Mouse (Mus musculus) CH12.LX (cell line): ENCODE measurements around the gene Man2a1. TPM values are rescaled to one million over a fixed set of nuclear protein-coding genes. Genes with fewer than 3 reads are reported as not detected.

Experiments
- DNase-seq: peaks from one replicate; pipeline ENCODE4 v3.0.0-alpha.2; 2013; ENCODE audit errors: extremely low read depth
- H3K27ac ChIP-seq: 2 replicates; pipeline ENCODE4 v1.5.1; 2012; ENCODE audit warnings: low read depth, mild to moderate bottlenecking, control low read depth, moderate library complexity; ENCODE audit not compliant: insufficient read depth
- H3K27me3 ChIP-seq: replicated peaks from 2 replicates; pipeline ENCODE3; 2012; ENCODE audit warnings: inconsistent platforms
- H3K36me3 ChIP-seq, 2 experiments: replicated peaks in 1 of 2; 2 replicates each; pipeline versions ENCODE3 to v1.6.1; 2012; ENCODE audit warnings: inconsistent platforms in 1 of 2, low read length in 1 of 2, mild to moderate bottlenecking in 1 of 2, mixed read lengths in 1 of 2, moderate library complexity in 1 of 2; ENCODE audit not compliant: control insufficient read depth in 1 of 2, insufficient read depth in 1 of 2
- H3K4me1 ChIP-seq, 2 experiments: 2 replicates each; pipeline ENCODE4 v1.6.1; 2012; ENCODE audit warnings: inconsistent platforms in 1 of 2, moderate library complexity in 1 of 2; ENCODE audit not compliant: insufficient read depth in 2 of 2, control insufficient read depth in 1 of 2
- H3K4me2 ChIP-seq: 2 replicates; pipeline ENCODE4 v1.6.1; 2012; ENCODE audit warnings: low read depth, mild to moderate bottlenecking, control low read depth; ENCODE audit not compliant: poor library complexity, insufficient read depth, severe bottlenecking
- H3K4me3 ChIP-seq, 3 experiments: fragments of 150-350 bp in 1 of 3; sonication (generic) in 1 of 3; replicated peaks in 1 of 3; 2 replicates each; pipeline versions ENCODE3 to v1.5.1; 2011 to 2012; ENCODE audit warnings: low read depth in 2 of 3, low read length in 2 of 3, mild to moderate bottlenecking in 2 of 3, moderate library complexity in 2 of 3, control low read depth in 1 of 3, improper control_type of control experiment in 1 of 3, inconsistent platforms in 1 of 3, mixed read lengths in 1 of 3; ENCODE audit not compliant: poor library complexity in 1 of 3
- H3K79me2 ChIP-seq: replicated peaks from 2 replicates; pipeline ENCODE4 v1.6.1; 2012; ENCODE audit warnings: mild to moderate bottlenecking, moderate library complexity; ENCODE audit not compliant: control insufficient read depth, poor library complexity, insufficient read depth, severe bottlenecking; ENCODE audit errors: extremely low read depth
- H3K9ac ChIP-seq: 2 replicates; pipeline ENCODE4 v1.6.1; 2012; ENCODE audit warnings: low read depth, mild to moderate bottlenecking, control low read depth, moderate library complexity; ENCODE audit not compliant: insufficient read depth
- H3K9me3 ChIP-seq: replicated peaks from 2 replicates; pipeline ENCODE3; 2012; ENCODE audit warnings: low read length, inconsistent platforms, mixed read lengths
- BHLHE40 ChIP-seq: IDR thresholded peaks from 2 replicates; pipeline ENCODE4 v1.6.1; 2011; ENCODE audit warnings: mild to moderate bottlenecking, low read depth, low read length, improper control_type of control experiment
- CTCF ChIP-seq, 2 experiments: IDR thresholded peaks in 1 of 2; conservative IDR thresholded peaks in 1 of 2; 2 replicates each; pipeline ENCODE4 v1.5.1; 2011 to 2012; ENCODE audit warnings: low read depth in 2 of 2, low read length in 2 of 2, improper control_type of control experiment in 1 of 2, inconsistent platforms in 1 of 2, mild to moderate bottlenecking in 1 of 2, moderate library complexity in 1 of 2
- ELF1 ChIP-seq: IDR thresholded peaks from 2 replicates; pipeline ENCODE4 v1.6.1; 2014; ENCODE audit warnings: low read depth, mild to moderate bottlenecking, inconsistent platforms, low read length, improper control_type of control experiment
- ETS1 ChIP-seq: conservative IDR thresholded peaks from 2 replicates; pipeline ENCODE4 v1.6.1; 2012; ENCODE audit warnings: low read depth, mild to moderate bottlenecking, inconsistent platforms, low read length, improper control_type of control experiment, moderate library complexity
- GABPA ChIP-seq: IDR thresholded peaks from 2 replicates; pipeline ENCODE4 v1.6.1; 2012; ENCODE audit warnings: low read depth, low read length, improper control_type of control experiment, inconsistent platforms; ENCODE audit not compliant: insufficient replicate concordance
- IRF4 ChIP-seq: IDR thresholded peaks from 2 replicates; pipeline ENCODE4 v1.6.1; 2014; ENCODE audit warnings: low read depth, mild to moderate bottlenecking, inconsistent platforms, low read length, improper control_type of control experiment
- JUND ChIP-seq: conservative IDR thresholded peaks from 2 replicates; pipeline ENCODE4 v1.6.1; 2011; ENCODE audit warnings: low read depth, low read length, improper control_type of control experiment
- KAT2A ChIP-seq: IDR thresholded peaks from 2 replicates; pipeline ENCODE4 v1.6.1; 2012; ENCODE audit warnings: low read length, improper control_type of control experiment, inconsistent platforms; ENCODE audit not compliant: insufficient replicate concordance
- MXI1 ChIP-seq: IDR thresholded peaks from 2 replicates; pipeline ENCODE4 v1.6.1; 2011; ENCODE audit warnings: mild to moderate bottlenecking, low read depth, low read length, improper control_type of control experiment
- MYC ChIP-seq: IDR thresholded peaks from 2 replicates; pipeline ENCODE4 v1.6.1; 2011; ENCODE audit warnings: low read depth, mild to moderate bottlenecking, improper control_type of control experiment, low read length
- NELFE ChIP-seq: IDR thresholded peaks from 2 replicates; pipeline ENCODE4 v1.6.1; 2011; ENCODE audit warnings: low read depth, low read length, improper control_type of control experiment
- NRF1 ChIP-seq: IDR thresholded peaks from 2 replicates; pipeline ENCODE4 v1.6.1; 2014; ENCODE audit warnings: low read depth, mild to moderate bottlenecking, inconsistent platforms, low read length, improper control_type of control experiment, moderate library complexity
- PAX5 ChIP-seq: IDR thresholded peaks from 2 replicates; pipeline ENCODE4 v1.6.1; 2012; ENCODE audit warnings: low read length, inconsistent platforms, mixed read lengths
- POLR2A ChIP-seq: IDR thresholded peaks from 2 replicates; pipeline ENCODE4 v1.6.1; 2011; ENCODE audit warnings: low read depth, mild to moderate bottlenecking, improper control_type of control experiment, low read length
- POLR2AphosphoS2 ChIP-seq: IDR thresholded peaks from 2 replicates; pipeline ENCODE4 v1.6.1; 2011; ENCODE audit warnings: low read depth, low read length, improper control_type of control experiment
- RAD21 ChIP-seq: IDR thresholded peaks from 2 replicates; pipeline ENCODE4 v1.6.1; 2011; ENCODE audit warnings: low read depth, mild to moderate bottlenecking, low read length, improper control_type of control experiment, moderate library complexity
- RCOR1 ChIP-seq: conservative IDR thresholded peaks from 2 replicates; pipeline ENCODE4 v1.6.1; 2012; ENCODE audit warnings: low read depth, mild to moderate bottlenecking, inconsistent platforms, low read length, improper control_type of control experiment
- SMC3 ChIP-seq: IDR thresholded peaks from 2 replicates; pipeline ENCODE4 v1.6.1; 2011; ENCODE audit warnings: low read depth, low read length, improper control_type of control experiment
- TBP ChIP-seq: conservative IDR thresholded peaks from 2 replicates; pipeline ENCODE4 v1.6.1; 2011; ENCODE audit warnings: low read depth, low read length, improper control_type of control experiment
- TCF12 ChIP-seq: IDR thresholded peaks from 2 replicates; pipeline ENCODE4 v1.6.1; 2014; ENCODE audit warnings: low read depth, mild to moderate bottlenecking, inconsistent platforms, low read length, improper control_type of control experiment
- UBTF ChIP-seq: IDR thresholded peaks from 2 replicates; pipeline ENCODE4 v1.6.1; 2012; ENCODE audit warnings: low read depth, mild to moderate bottlenecking, inconsistent platforms, low read length, improper control_type of control experiment, moderate library complexity
- ZKSCAN1 ChIP-seq: IDR thresholded peaks from 2 replicates; pipeline ENCODE4 v1.6.1; 2012; ENCODE audit warnings: low read depth, inconsistent platforms, low read length, improper control_type of control experiment, borderline replicate concordance
- ZMIZ1 ChIP-seq: IDR thresholded peaks from 2 replicates; pipeline ENCODE4 v1.6.1; 2012; ENCODE audit warnings: low read depth, mild to moderate bottlenecking, inconsistent platforms, low read length, improper control_type of control experiment
- dilution Hi-C: fragments of 300-500 bp; cut with MboI; formaldehyde crosslinking; loops from 2 replicates; pipeline ENCODE4 v1.14.3; 2020; ENCODE audit warnings: low sequenced_read_pairs; ENCODE audit not compliant: extremely low pct_unique_long_range_greater_than_20kb, extremely low pct_ligation_motif_present
- in situ Hi-C: fragments of 300-500 bp; cut with MboI; formaldehyde crosslinking; loops from 3 replicates; pipeline ENCODE4 v1.14.3; 2019; ENCODE audit warnings: low sequenced_read_pairs, low pct_ligation_motif_present, low pct_unique_long_range_greater_than_20kb, mixed read lengths
- polyA plus RNA-seq: library from polyadenylated mRNA; unstranded; fragments of >175 nt; gene quantifications from 2 replicates; pipeline ENCODE4 v1.2.1, GENCODE M21; 2012; ENCODE audit warnings: low read depth; ENCODE audit not compliant: insufficient read length
- total RNA-seq, 2 experiments: library from RNA; depleted of rRNA; stranded (reverse); fragments of 300-350 nt in 1 of 2; fragments of >200 nt in 1 of 2; gene quantifications; 2 replicates each; pipeline ENCODE4 v1.2.3; 2012 to 2014

Man2a1 gene
- total and polyA plus RNA-seq, 3 experiments = 7.9 to 15.4 (median 11.9) TPM

GRCm38 (mm10) chr17:64681461-64681860, 80.9 kb downstream of the Man2a1 start:
- Histone ChIP-seq H3K4me3 (no peak overlapping the region), H3K9me3 (no peaks in the 10 kb centered on the region), H3K9ac (no peak overlapping the region), H3K4me1 (no peaks in the 10 kb centered on the region), H3K79me2 (no peaks in the 10 kb centered on the region), H3K27ac (no peak overlapping the region), H3K27me3 (no peaks in the 10 kb centered on the region), H3K4me2 (no peak overlapping the region), H3K36me3 (peaks cover 0 to 46% of the 10 kb centered on the region in 2 experiments)
- TF ChIP-seq CTCF (conservative IDR thresholded peaks at IDR 0.05 in 1 of 2, IDR thresholded peaks at IDR 0.05 in 1 of 2; ENCODE audit: low read depth in 2 of 2, low read length in 2 of 2) (no peak), PAX5 (no peak), POLR2AphosphoS2 (no peak), ZMIZ1 (no peak), BHLHE40 (no peak), JUND (no peak), POLR2A (no peak), TBP (no peak), UBTF (no peak), GABPA (no peak), RCOR1 (no peak), KAT2A (no peak), SMC3 (no peak), MXI1 (no peak), NRF1 (no peak), RAD21 (no peak), ETS1 (no peak), ELF1 (no peak)
- no peak for DNase-seq
- in situ Hi-C loops = no loop called here
- dilution Hi-C loops = no loop called here

GRCm38 (mm10) chr17:64681927-64682326, 81.4 kb downstream of the Man2a1 start:
- H3K4me3 ChIP-seq = no peak overlapping the region
- in situ Hi-C loops = no loop called here
- no peak overlapping the region for H3K4me2 ChIP-seq
- dilution Hi-C loops = no loop called here
- no peak overlapping the region for H3K27ac ChIP-seq
- H3K9ac ChIP-seq = no peak overlapping the region
- H3K9me3 ChIP-seq = no peaks in the 10 kb centered on the region
- H3K27me3 ChIP-seq = no peaks in the 10 kb centered on the region
- no peaks in the 10 kb centered on the region for H3K79me2 ChIP-seq
- H3K36me3 ChIP-seq = peaks cover 0 to 42% of the 10 kb centered on the region in 2 experiments
- DNase-seq = no peak
- TF ChIP-seq MXI1 (no peak), POLR2AphosphoS2 (no peak), MYC (no peak), TCF12 (no peak), ZKSCAN1 (no peak), NELFE (no peak), IRF4 (no peak), SMC3 (no peak), PAX5 (no peak)
- no peaks in the 10 kb centered on the region for H3K4me1 ChIP-seq
